Mouse (Mus musculus): ENCODE data around the gene Ankrd55. TPM values are rescaled to one million over a fixed set of nuclear protein-coding genes. Genes with fewer than 3 reads are reported as not detected.
A peak's percentile ranks its signal among the peaks of the same experiment; 100 is the strongest.

The Ankrd55 gene
- 0.19 and 0.26 TPM in 2 replicates for polyA plus RNA-seq (2015; fragmentation: Nextera tagmentation; extraction: Ambion mirVana)

- H3K9ac ChIP-seq (ENCODE audit: low read depth, low read length), result no peak within 1 kb of the TSS
- peak within 1 kb of the TSS; percentile 47 for H3K4me2 ChIP-seq (ENCODE audit: low read depth, low read length)
- no peaks in the 10 kb centered on the region for H3K36me3 ChIP-seq (ENCODE audit: control insufficient read depth, insufficient read depth)
- peaks cover 2% of the 10 kb centered on the region; the same call in 1 of the 2 replicates for H3K9me3 ChIP-seq (replicated peaks; ENCODE audit: control insufficient read depth, low read length)
- no peaks in the 10 kb centered on the region for H3K27me3 ChIP-seq (ENCODE audit: control insufficient read depth, insufficient read depth, low read depth, low read length)
- H3K4me1 ChIP-seq (ENCODE audit: control insufficient read depth, low read depth, low read length), result peaks cover 4% of the 10 kb centered on the region; the same call in 1 of the 2 replicates
- peak within 1 kb of the TSS; percentile 7; the same call in 1 of the 2 replicates for H3K4me3 ChIP-seq (ENCODE audit: low read depth, low read length)
- WGBS (ENCODE audit: insufficient replicate concordance), result 24% methylated on average over 22 of the region's 22 CpGs
- peak; percentile 84 for ATAC-seq (ENCODE audit: low read depth)
- H3K27ac ChIP-seq (ENCODE audit: low read length), result peak within 1 kb of the TSS; percentile 11; the same call in 1 of the 2 replicates
Measured at GRCm38 (mm10) chr13:112288225-112289178, at the start of gene Ankrd55. Gene Ankrd55 (plus strand): TSS chr13:112288451.

DNA sequence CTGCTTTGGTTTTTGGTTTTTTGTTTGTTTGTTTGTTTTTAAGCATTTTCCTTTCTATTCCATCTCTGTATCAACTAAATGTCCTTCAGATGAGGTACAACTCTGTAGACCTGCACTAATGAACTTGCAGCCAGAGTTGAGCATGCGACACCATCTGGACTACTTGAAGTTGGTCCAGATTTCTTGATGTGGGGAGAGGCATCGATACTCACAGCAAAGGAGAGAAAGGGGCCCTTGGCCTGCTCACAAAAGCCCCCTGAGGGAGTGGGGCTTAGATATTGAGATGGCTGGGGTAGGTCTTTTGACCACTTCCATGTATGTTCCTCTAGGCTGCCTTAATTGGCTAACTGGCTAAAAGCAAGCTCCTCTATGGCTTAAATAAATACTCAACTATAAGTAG lies 49.0 kb upstream of the Ankrd55 start:
- no peak overlapping the region for H3K4me3 ChIP-seq (ENCODE audit: low read depth, low read length)
- 71% methylated on average over 2 of the region's 2 CpGs for WGBS (ENCODE audit: insufficient replicate concordance)
- no peaks in the 10 kb centered on the region for H3K27me3 ChIP-seq (ENCODE audit: control insufficient read depth, insufficient read depth, low read depth, low read length)
- no peaks in the 10 kb centered on the region for H3K9me3 ChIP-seq (replicated peaks; ENCODE audit: control insufficient read depth, low read length)
- H3K36me3 ChIP-seq (ENCODE audit: control insufficient read depth, insufficient read depth), result no peaks in the 10 kb centered on the region
- no peak overlapping the region for H3K9ac ChIP-seq (ENCODE audit: low read depth, low read length)
- no peak overlapping the region for H3K4me2 ChIP-seq (ENCODE audit: low read depth, low read length)
- no peaks in the 10 kb centered on the region; the same call in 1 of the 2 replicates for H3K4me1 ChIP-seq (ENCODE audit: control insufficient read depth, low read depth, low read length)
- ATAC-seq (ENCODE audit: low read depth), result no peak
- no peak overlapping the region for H3K27ac ChIP-seq (ENCODE audit: low read length)

GRCm38 (mm10) chr13:112241431-112241830 lies 46.8 kb upstream of the Ankrd55 start:
- no peak overlapping the region for H3K27ac ChIP-seq (ENCODE audit: low read length)
- H3K4me1 ChIP-seq (ENCODE audit: control insufficient read depth, low read depth, low read length), result no peaks in the 10 kb centered on the region; the same call in 1 of the 2 replicates
- 0 out of 2 replicates have a peak overlapping the region, but pooled peaks have one; percentile 15 for H3K4me2 ChIP-seq (ENCODE audit: low read depth, low read length)
- H3K9me3 ChIP-seq (replicated peaks; ENCODE audit: control insufficient read depth, low read length), result no peaks in the 10 kb centered on the region
- H3K9ac ChIP-seq (ENCODE audit: low read depth, low read length), result no peak overlapping the region
- no peaks in the 10 kb centered on the region for H3K27me3 ChIP-seq (ENCODE audit: control insufficient read depth, insufficient read depth, low read depth, low read length)
- H3K4me3 ChIP-seq (ENCODE audit: low read depth, low read length), result no peak overlapping the region
- 38% methylated on average over 8 of the region's 8 CpGs for WGBS (ENCODE audit: insufficient replicate concordance)
- ATAC-seq (ENCODE audit: low read depth), result peak; percentile 50; the same call in 1 of the 2 replicates
- H3K36me3 ChIP-seq (ENCODE audit: control insufficient read depth, insufficient read depth), result no peaks in the 10 kb centered on the region

- 59% methylated on average over 5 of the region's 5 CpGs for WGBS (ENCODE audit: insufficient replicate concordance)
- Histone ChIP-seq H3K27me3 (ENCODE audit: control insufficient read depth, insufficient read depth, low read depth, low read length) (no peaks in the 10 kb centered on the region), H3K9me3 (replicated peaks; ENCODE audit: control insufficient read depth, low read length) (0 out of 2 replicates have a peak, but pooled peaks cover 2% of the 10 kb centered on the region), H3K27ac (ENCODE audit: low read length) (no peak overlapping the region), H3K4me1 (ENCODE audit: control insufficient read depth, low read depth, low read length) (no peaks in the 10 kb centered on the region; the same call in 1 of the 2 replicates), H3K4me3 (ENCODE audit: low read depth, low read length) (no peak overlapping the region), H3K36me3 (ENCODE audit: control insufficient read depth, insufficient read depth) (no peaks in the 10 kb centered on the region), H3K4me2 (ENCODE audit: low read depth, low read length) (no peak overlapping the region), H3K9ac (ENCODE audit: low read depth, low read length) (no peak overlapping the region)
- no peak for ATAC-seq (ENCODE audit: low read depth)
Measured at GRCm38 (mm10) chr13:112245131-112245530, 43.1 kb upstream of the Ankrd55 start.

GRCm38 (mm10) chr13:112251433-112251832 lies 36.8 kb upstream of the Ankrd55 start:
- H3K4me1 ChIP-seq (ENCODE audit: control insufficient read depth, low read depth, low read length), result no peaks in the 10 kb centered on the region
- no peak for ATAC-seq (ENCODE audit: low read depth)
- no peaks in the 10 kb centered on the region for H3K27me3 ChIP-seq (ENCODE audit: control insufficient read depth, insufficient read depth, low read depth, low read length)
- H3K4me2 ChIP-seq (ENCODE audit: low read depth, low read length), result no peak overlapping the region
- 0 out of 2 replicates have a peak, but pooled peaks cover 2% of the 10 kb centered on the region for H3K9me3 ChIP-seq (replicated peaks; ENCODE audit: control insufficient read depth, low read length)
- no peak overlapping the region for H3K4me3 ChIP-seq (ENCODE audit: low read depth, low read length)
- 31% methylated on average over 2 of the region's 2 CpGs for WGBS (ENCODE audit: insufficient replicate concordance)
- H3K36me3 ChIP-seq (ENCODE audit: control insufficient read depth, insufficient read depth), result no peaks in the 10 kb centered on the region
- H3K27ac ChIP-seq (ENCODE audit: low read length), result no peak overlapping the region
- no peak overlapping the region for H3K9ac ChIP-seq (ENCODE audit: low read depth, low read length)

DNA sequence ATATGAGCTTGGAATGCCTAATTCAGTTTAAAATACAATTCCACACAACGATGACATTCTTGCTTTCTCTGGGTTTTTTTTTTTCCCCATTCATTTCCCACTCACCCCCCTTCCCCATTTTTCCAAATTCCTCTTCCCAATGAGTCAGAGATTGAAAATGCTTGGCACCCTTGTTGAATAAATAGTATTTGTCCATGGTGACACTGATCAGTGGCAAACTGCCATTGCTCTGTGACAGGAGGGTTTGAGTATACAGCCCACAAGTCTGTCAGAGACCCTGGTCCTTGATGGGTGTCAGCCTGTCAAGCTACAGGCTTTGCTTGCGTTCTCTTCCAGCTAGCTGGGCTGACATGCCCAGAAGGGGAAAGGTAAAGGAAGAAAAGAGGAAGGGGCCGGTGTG lies 36.2 kb upstream of the Ankrd55 start:
- Histone ChIP-seq H3K27me3 (ENCODE audit: control insufficient read depth, insufficient read depth, low read depth, low read length) (no peaks in the 10 kb centered on the region), H3K36me3 (ENCODE audit: control insufficient read depth, insufficient read depth) (no peaks in the 10 kb centered on the region), H3K27ac (ENCODE audit: low read length) (no peak overlapping the region), H3K4me3 (ENCODE audit: low read depth, low read length) (no peak overlapping the region), H3K9ac (ENCODE audit: low read depth, low read length) (no peak overlapping the region), H3K9me3 (replicated peaks; ENCODE audit: control insufficient read depth, low read length) (0 out of 2 replicates have a peak, but pooled peaks cover 2% of the 10 kb centered on the region), H3K4me1 (ENCODE audit: control insufficient read depth, low read depth, low read length) (no peaks in the 10 kb centered on the region), H3K4me2 (ENCODE audit: low read depth, low read length) (no peak overlapping the region)
- no peak for ATAC-seq (ENCODE audit: low read depth)
- 49% methylated on average over 3 of the region's 3 CpGs for WGBS (ENCODE audit: insufficient replicate concordance)

- H3K27me3 ChIP-seq (ENCODE audit: control insufficient read depth, insufficient read depth, low read depth, low read length), result no peaks in the 10 kb centered on the region
- ATAC-seq (ENCODE audit: low read depth), result no peak
Measured at GRCm38 (mm10) chr13:112252991-112253620, 35.1 kb upstream of the Ankrd55 start.

DNA sequence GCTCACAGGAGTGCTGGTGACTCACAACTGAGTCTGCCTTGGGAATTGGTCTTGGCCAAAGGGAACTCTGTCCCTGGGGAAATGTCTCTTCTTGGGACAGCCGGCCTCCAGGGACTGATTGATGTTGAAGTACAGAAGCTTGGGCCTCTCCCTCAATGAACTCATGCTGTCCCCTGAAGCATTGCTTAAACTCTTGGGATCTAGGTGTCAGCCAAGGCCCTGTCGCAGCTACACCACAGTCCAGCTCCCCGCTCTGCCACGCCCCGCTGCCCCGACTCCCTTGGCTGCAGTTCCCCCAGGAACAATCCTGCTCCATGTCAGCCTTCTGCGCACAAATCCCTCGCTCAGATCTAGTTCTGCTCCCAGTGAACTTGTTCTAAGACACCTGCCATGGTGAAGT lies 34.1 kb upstream of the Ankrd55 start:
- Histone ChIP-seq H3K9ac (ENCODE audit: low read depth, low read length) (no peak overlapping the region), H3K4me1 (ENCODE audit: control insufficient read depth, low read depth, low read length) (peaks cover 2% of the 10 kb centered on the region; the same call in 1 of the 2 replicates), H3K27ac (ENCODE audit: low read length) (no peak overlapping the region), H3K4me3 (ENCODE audit: low read depth, low read length) (no peak overlapping the region), H3K27me3 (ENCODE audit: control insufficient read depth, insufficient read depth, low read depth, low read length) (no peaks in the 10 kb centered on the region), H3K36me3 (ENCODE audit: control insufficient read depth, insufficient read depth) (no peaks in the 10 kb centered on the region), H3K9me3 (replicated peaks; ENCODE audit: control insufficient read depth, low read length) (0 out of 2 replicates have a peak, but pooled peaks cover under 1% of the 10 kb centered on the region), H3K4me2 (ENCODE audit: low read depth, low read length) (no peak overlapping the region)
- ATAC-seq (ENCODE audit: low read depth), result no peak
- 82% methylated on average over 8 of the region's 8 CpGs for WGBS (ENCODE audit: insufficient replicate concordance)

More at GRCm38 (mm10) chr13:112252991-112253620, 35.1 kb upstream of the Ankrd55 start:
- 0 out of 2 replicates have a peak, but pooled peaks cover 2% of the 10 kb centered on the region for H3K9me3 ChIP-seq (replicated peaks; ENCODE audit: control insufficient read depth, low read length)
- 67% methylated on average over 13 of the region's 13 CpGs for WGBS (ENCODE audit: insufficient replicate concordance)
- H3K4me2 ChIP-seq (ENCODE audit: low read depth, low read length), result no peak overlapping the region
- H3K9ac ChIP-seq (ENCODE audit: low read depth, low read length), result no peak overlapping the region
- H3K27ac ChIP-seq (ENCODE audit: low read length), result no peak overlapping the region
- no peak overlapping the region for H3K4me3 ChIP-seq (ENCODE audit: low read depth, low read length)
- H3K36me3 ChIP-seq (ENCODE audit: control insufficient read depth, insufficient read depth), result no peaks in the 10 kb centered on the region
- H3K4me1 ChIP-seq (ENCODE audit: control insufficient read depth, low read depth, low read length), result no peaks in the 10 kb centered on the region
